Mouse (Mus musculus) embryonic facial prominence, embryonic 12.5 days (tissue): ENCODE measurements around the gene Sulf2. TPM values are rescaled to one million over a fixed set of nuclear protein-coding genes. Genes with fewer than 3 reads are reported as not detected.

ENCODE experiments used
- ATAC-seq: fragments of 200-750 bp; cut with Nextera tagmentation; 2 replicates; pipeline ENCODE4 v1.8.0; 2017; ENCODE audit not compliant: insufficient number of reproducible peaks, insufficient read depth, low FRiP score, low TSS enrichment
- H3K27ac ChIP-seq: fragments of 300-500 bp; sonication (generic); 2 replicates; pipeline ENCODE4 v1.5.1; 2016; ENCODE audit warnings: mild to moderate bottlenecking
- H3K27me3 ChIP-seq: fragments of 300-500 bp; sonication (generic); 2 replicates; pipeline ENCODE4 v1.6.1; 2016; ENCODE audit warnings: mild to moderate bottlenecking, moderate library complexity
- H3K36me3 ChIP-seq: fragments of 300-500 bp; sonication (generic); 2 replicates; pipeline ENCODE4 v1.6.1; 2016; ENCODE audit warnings: mild to moderate bottlenecking
- H3K4me1 ChIP-seq: fragments of 300-500 bp; sonication (generic); 2 replicates; pipeline ENCODE4 v1.6.1; 2016
- H3K4me2 ChIP-seq: fragments of 300-500 bp; sonication (generic); replicated peaks from 2 replicates; pipeline ENCODE4 v1.6.1; 2016; ENCODE audit warnings: mild to moderate bottlenecking, moderate library complexity
- H3K4me3 ChIP-seq: fragments of 300-500 bp; sonication (generic); 2 replicates; pipeline ENCODE4 v1.5.1; 2016; ENCODE audit warnings: mild to moderate bottlenecking
- H3K9ac ChIP-seq: fragments of 300-500 bp; sonication (generic); 2 replicates; pipeline ENCODE4 v1.6.1; 2016; ENCODE audit warnings: mild to moderate bottlenecking, moderate library complexity
- H3K9me3 ChIP-seq: fragments of 300-500 bp; sonication (generic); 2 replicates; pipeline ENCODE4 v1.6.1; 2016; ENCODE audit warnings: mild to moderate bottlenecking, moderate library complexity
- WGBS: fragments of 180-500 bp; shearing (Covaris S2); methylation state at CpG from one replicate; pipeline ENCODE4 v1.1.7; 2016; 5-methylcytosine and 5-hydroxymethylcytosine counted together
- polyA plus RNA-seq: library from polyadenylated mRNA; unstranded; fragments of >200 nt; fragmentation: Nextera tagmentation; extraction: Ambion mirVana; gene quantifications from 2 replicates; pipeline ENCODE4 v1.2.1, GENCODE M21; 2016

Sulf2 gene
- polyA plus RNA-seq, 1 experiment from 2014 or later = 229 TPM

GRCm38 (mm10) chr2:166112986-166113385 is 42.5 kb downstream of the Sulf2 start:
- H3K36me3 ChIP-seq = peaks cover 74% of the 10 kb centered on the region
- H3K9ac ChIP-seq = no peak overlapping the region
- no peak overlapping the region for H3K4me3 ChIP-seq
- H3K27me3 ChIP-seq = no peaks in the 10 kb centered on the region
- no peak for ATAC-seq
- 0 out of 2 replicates have a peak, but pooled peaks cover 10% of the 10 kb centered on the region for H3K4me1 ChIP-seq
- H3K4me2 ChIP-seq = no peak overlapping the region
- no peak overlapping the region for H3K27ac ChIP-seq
- no peaks in the 10 kb centered on the region for H3K9me3 ChIP-seq
- WGBS = 85% methylated on average over 11 of the region's 11 CpGs

GRCm38 (mm10) chr2:166111831-166112250 is 43.6 kb downstream of the Sulf2 start:
- Histone ChIP-seq H3K27ac (no peak overlapping the region), H3K9ac (no peak overlapping the region), H3K9me3 (no peaks in the 10 kb centered on the region), H3K4me1 (0 out of 2 replicates have a peak, but pooled peaks cover 8% of the 10 kb centered on the region), H3K4me3 (no peak overlapping the region), H3K4me2 (no peak overlapping the region), H3K36me3 (peaks cover 70% of the 10 kb centered on the region), H3K27me3 (no peaks in the 10 kb centered on the region)
- 67% methylated on average over 10 of the region's 10 CpGs for WGBS
- ATAC-seq = no peak

GRCm38 (mm10) chr2:166111238-166111637 is 44.2 kb downstream of the Sulf2 start:
- Histone ChIP-seq H3K4me3 (no peak overlapping the region), H3K27ac (no peak overlapping the region), H3K9me3 (no peaks in the 10 kb centered on the region), H3K4me2 (no peak overlapping the region), H3K27me3 (no peaks in the 10 kb centered on the region), H3K9ac (no peak overlapping the region), H3K36me3 (peaks cover 70% of the 10 kb centered on the region), H3K4me1 (0 out of 2 replicates have a peak, but pooled peaks cover 8% of the 10 kb centered on the region)
- no peak for ATAC-seq
- WGBS = 89% methylated on average over 2 of the region's 2 CpGs

DNA sequence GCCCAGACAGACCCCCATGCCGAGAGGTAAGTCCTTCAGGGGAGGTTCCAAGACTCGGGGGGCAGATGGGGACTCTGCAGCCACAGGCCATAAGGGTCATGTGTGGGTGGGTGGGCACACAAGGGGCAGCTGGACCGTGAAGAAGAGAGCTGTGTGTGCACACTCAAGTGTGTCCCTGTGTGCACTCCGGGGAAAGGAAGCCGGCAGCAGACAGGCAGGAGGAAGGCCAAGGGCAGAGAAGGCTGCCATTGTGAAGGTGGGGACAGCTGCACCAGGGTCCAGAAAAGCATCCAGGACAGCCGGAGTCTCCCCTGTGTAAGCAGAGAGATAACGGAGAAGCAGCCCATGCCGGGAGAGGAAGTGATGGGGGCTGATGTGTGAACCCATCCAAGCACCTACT is 44.7 kb downstream of the Sulf2 start:
- Histone ChIP-seq H3K9me3 (no peaks in the 10 kb centered on the region), H3K27me3 (no peaks in the 10 kb centered on the region), H3K4me3 (no peak overlapping the region), H3K36me3 (peaks cover 66% of the 10 kb centered on the region), H3K27ac (no peak overlapping the region), H3K4me2 (no peak overlapping the region), H3K9ac (no peak overlapping the region), H3K4me1 (0 out of 2 replicates have a peak, but pooled peaks cover 8% of the 10 kb centered on the region)
- no peak for ATAC-seq
- WGBS = 85% methylated on average over 8 of the region's 8 CpGs

- H3K4me2 ChIP-seq = no peak overlapping the region
- H3K9me3 ChIP-seq = no peaks in the 10 kb centered on the region
- WGBS = 19% methylated on average over 4 of the region's 4 CpGs
- H3K4me3 ChIP-seq = no peak overlapping the region
- H3K4me1 ChIP-seq = peaks cover 8% of the 10 kb centered on the region; the same call in 1 of the 2 replicates
- H3K9ac ChIP-seq = no peak overlapping the region
- H3K27ac ChIP-seq = no peak overlapping the region
- no peaks in the 10 kb centered on the region for H3K27me3 ChIP-seq
- H3K36me3 ChIP-seq = peaks cover 59% of the 10 kb centered on the region
- no peak for ATAC-seq
Measured at GRCm38 (mm10) chr2:166108326-166108725, 47.1 kb downstream of the Sulf2 start.

- Histone ChIP-seq H3K36me3 (peaks cover 59% of the 10 kb centered on the region), H3K9ac (no peak overlapping the region), H3K4me2 (no peak overlapping the region), H3K27ac (no peak overlapping the region), H3K27me3 (no peaks in the 10 kb centered on the region), H3K4me3 (no peak overlapping the region), H3K4me1 (peaks cover 12% of the 10 kb centered on the region; the same call in 1 of the 2 replicates), H3K9me3 (no peaks in the 10 kb centered on the region)
- no peak for ATAC-seq
- 86% methylated on average over 5 of the region's 5 CpGs for WGBS
Measured at GRCm38 (mm10) chr2:166107911-166108310, 47.6 kb downstream of the Sulf2 start.

GRCm38 (mm10) chr2:166106631-166107030 is 48.8 kb downstream of the Sulf2 start:
- 70% methylated on average over 2 of the region's 2 CpGs for WGBS
- no peaks in the 10 kb centered on the region for H3K27me3 ChIP-seq
- H3K4me3 ChIP-seq = no peak overlapping the region
- no peak overlapping the region for H3K4me2 ChIP-seq
- peaks cover 48% of the 10 kb centered on the region for H3K36me3 ChIP-seq
- H3K9ac ChIP-seq = no peak overlapping the region
- no peak for ATAC-seq
- H3K27ac ChIP-seq = no peak overlapping the region
- peaks cover 12% of the 10 kb centered on the region; the same call in 1 of the 2 replicates for H3K4me1 ChIP-seq
- H3K9me3 ChIP-seq = no peaks in the 10 kb centered on the region

GRCm38 (mm10) chr2:166105911-166106310 is 49.6 kb downstream of the Sulf2 start:
- H3K9me3 ChIP-seq = no peaks in the 10 kb centered on the region
- no peak overlapping the region for H3K27ac ChIP-seq
- H3K36me3 ChIP-seq = peaks cover 43% of the 10 kb centered on the region
- H3K4me2 ChIP-seq = no peak overlapping the region
- H3K9ac ChIP-seq = no peak overlapping the region
- H3K27me3 ChIP-seq = no peaks in the 10 kb centered on the region
- WGBS = 83% methylated on average over 9 of the region's 9 CpGs
- no peak for ATAC-seq
- no peak overlapping the region for H3K4me3 ChIP-seq
- H3K4me1 ChIP-seq = peaks cover 12% of the 10 kb centered on the region; the same call in 1 of the 2 replicates

DNA sequence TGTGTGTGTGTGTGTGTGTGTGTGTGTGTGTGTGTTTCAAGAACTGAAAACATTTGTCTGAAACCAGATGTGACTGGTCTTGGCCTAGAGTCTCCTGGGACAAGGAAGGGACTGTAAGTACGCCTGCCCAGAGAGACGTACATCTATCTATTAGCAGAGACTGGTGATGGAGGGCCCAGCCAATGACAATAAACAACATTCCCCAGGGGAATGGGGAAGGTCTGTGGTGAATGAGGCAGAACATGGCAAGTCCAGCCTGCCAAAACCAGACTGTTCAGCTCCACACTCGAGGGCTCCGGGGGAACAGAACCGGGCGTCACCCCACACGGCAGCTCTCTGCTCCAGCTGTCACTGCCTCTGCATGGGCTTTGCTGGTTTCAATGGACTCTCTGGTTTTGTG is 52.6 kb downstream of the Sulf2 start:
- ATAC-seq = no peak
- WGBS = 59% methylated on average over 7 of the region's 7 CpGs
- Histone ChIP-seq H3K27me3 (no peaks in the 10 kb centered on the region), H3K9ac (no peak overlapping the region), H3K4me2 (no peak overlapping the region), H3K4me1 (peaks cover 12% of the 10 kb centered on the region; the same call in 1 of the 2 replicates), H3K9me3 (no peaks in the 10 kb centered on the region), H3K27ac (no peak overlapping the region), H3K4me3 (no peak overlapping the region), H3K36me3 (peaks cover 52% of the 10 kb centered on the region)

DNA sequence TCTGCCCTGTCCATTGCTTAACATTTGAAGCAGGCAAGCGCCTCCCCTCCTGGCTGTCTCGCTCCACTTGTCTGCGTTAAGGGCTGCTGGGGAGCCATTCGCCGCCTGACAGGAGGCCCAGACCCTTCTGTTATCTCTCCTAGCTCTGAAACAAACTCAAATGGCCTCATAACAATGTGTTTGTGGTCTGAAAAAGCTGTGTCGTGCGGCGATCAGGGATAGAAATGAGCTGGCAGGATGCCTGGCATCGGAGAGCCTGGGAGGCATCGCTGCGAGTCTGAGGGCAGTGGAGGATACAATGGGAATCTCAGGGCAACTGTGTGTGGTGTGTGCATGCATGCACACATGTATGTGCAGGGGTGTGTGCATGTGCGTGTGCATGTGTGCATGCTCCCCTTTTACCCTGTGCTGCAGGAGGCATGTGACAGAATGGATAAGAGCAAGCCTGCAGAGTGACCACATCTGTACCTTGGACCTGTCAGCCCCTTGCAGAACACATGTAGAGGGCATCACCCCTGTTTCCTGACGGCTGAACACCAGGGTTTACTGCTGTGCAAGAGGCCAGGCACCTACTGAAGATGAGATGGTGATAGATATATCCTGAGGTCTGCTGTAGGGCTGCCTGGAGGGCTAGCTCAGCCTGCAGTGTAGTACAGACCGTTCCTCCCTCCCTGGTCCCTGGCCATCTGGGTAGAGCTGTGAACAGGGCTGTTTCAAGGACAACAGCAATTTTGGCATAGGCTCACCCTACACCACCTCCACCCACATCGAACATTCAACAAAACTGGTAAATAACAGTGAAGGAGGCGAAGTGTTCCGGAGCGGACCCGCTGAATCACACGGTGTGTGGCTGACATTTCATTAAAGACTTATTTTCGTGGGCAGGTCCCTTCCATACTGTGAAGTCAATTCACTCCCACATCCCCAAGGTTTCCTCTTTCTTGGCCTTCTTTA is 54.9 kb downstream of the Sulf2 start:
- Histone ChIP-seq H3K4me3 (no peak overlapping the region), H3K9ac (no peak overlapping the region), H3K9me3 (no peaks in the 10 kb centered on the region), H3K36me3 (peaks cover 44% of the 10 kb centered on the region), H3K4me1 (peaks cover 12% of the 10 kb centered on the region; the same call in 1 of the 2 replicates), H3K4me2 (no peak overlapping the region), H3K27me3 (no peaks in the 10 kb centered on the region), H3K27ac (no peak overlapping the region; the same call in 1 of the 2 replicates)
- 87% methylated on average over 21 of the region's 21 CpGs for WGBS
- ATAC-seq = no peak

DNA sequence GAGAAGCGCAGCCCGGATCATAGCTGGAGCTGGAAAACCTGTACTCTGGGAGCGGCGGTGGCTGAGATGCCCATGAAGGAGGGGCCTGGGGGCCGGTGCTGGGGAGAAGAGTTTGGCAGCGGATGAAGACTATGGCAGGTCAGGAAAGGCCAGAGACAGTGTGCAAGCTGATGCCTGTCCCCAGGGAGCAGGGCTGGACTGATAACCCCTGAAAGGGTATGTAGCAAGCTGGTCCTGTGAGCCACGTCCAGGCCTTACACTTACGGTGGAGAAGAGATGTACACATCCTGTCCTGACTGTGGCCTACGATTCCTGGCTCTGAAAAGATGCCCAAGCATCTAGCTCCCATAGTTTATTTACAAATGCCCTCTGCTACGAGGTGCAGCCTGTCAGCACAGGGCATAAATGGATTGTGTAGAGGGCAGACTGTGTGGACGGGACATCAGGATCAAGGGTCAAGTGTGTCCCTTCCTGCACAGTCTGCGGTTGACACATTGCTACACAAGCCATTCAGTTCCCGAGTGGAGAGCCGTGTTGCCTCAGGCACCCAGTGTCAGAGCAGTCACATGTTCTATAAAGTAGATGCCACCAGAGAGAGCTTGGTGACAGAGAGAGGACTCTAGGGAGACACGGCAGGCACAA is 57.0 kb downstream of the Sulf2 start:
- Histone ChIP-seq H3K9me3 (no peaks in the 10 kb centered on the region), H3K4me2 (no peak overlapping the region), H3K36me3 (peaks cover 52% of the 10 kb centered on the region), H3K27ac (peak overlapping the region; percentile 43; the same call in 1 of the 2 replicates), H3K9ac (no peak overlapping the region), H3K4me3 (no peak overlapping the region), H3K4me1 (peaks cover 10% of the 10 kb centered on the region; the same call in 1 of the 2 replicates), H3K27me3 (no peaks in the 10 kb centered on the region)
- WGBS = 66% methylated on average over 15 of the region's 15 CpGs
- no peak for ATAC-seq
